Mouse (Mus musculus) left cerebral cortex, adult 6 months (tissue): ENCODE results near the gene Gm13693. TPM values are rescaled to one million over a fixed set of nuclear protein-coding genes. Genes with fewer than 3 reads are reported as not detected.

Experiments
- long read RNA-seq, 2 experiments: library from polyadenylated mRNA; unstranded; transcript quantifications; one replicate each; pipeline ENCODE4 v2.0.0; 2019 to 2020
- polyA plus RNA-seq: library from polyadenylated mRNA; unstranded; fragments of <200 nt; fragmentation: Nextera tagmentation; gene quantifications from 2 replicates; pipeline ENCODE4 v1.2.3, GENCODE M21; 2021

Gene Gm13693
- not detected in 2 replicates for polyA plus RNA-seq
- long read RNA-seq, experiment 1: 0 reads
- long read RNA-seq, experiment 2: 0 reads

DNA sequence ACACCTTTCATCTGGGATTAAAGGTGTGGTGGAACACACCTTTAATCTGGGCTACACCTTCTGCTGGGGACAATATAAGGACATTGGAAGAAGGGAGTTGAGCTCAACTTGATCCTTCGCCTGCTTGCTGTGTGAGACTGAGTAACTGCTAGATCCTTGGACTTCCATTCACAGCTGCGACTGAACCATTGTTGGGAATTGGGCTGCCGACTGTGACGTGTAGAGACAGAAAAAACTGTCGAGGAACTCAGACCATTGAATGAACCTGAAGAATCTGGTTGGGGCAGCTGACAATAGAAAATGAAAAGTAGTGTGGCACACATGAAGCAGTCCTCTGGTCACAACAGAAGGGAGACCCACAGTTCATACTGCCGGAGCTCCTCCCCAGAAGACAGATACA, at the start of gene Gm13693:
Gm13693 (plus strand) TSS at position 301 of the 400 bp plus-strand sequence.

GRCm38 (mm10) chr2:83940931-83941361, 20.4 kb upstream of the Gm13693 start, which contains the start of gene Zswim2:
Zswim2 (minus strand) TSS chr2:83941228.

DNA sequence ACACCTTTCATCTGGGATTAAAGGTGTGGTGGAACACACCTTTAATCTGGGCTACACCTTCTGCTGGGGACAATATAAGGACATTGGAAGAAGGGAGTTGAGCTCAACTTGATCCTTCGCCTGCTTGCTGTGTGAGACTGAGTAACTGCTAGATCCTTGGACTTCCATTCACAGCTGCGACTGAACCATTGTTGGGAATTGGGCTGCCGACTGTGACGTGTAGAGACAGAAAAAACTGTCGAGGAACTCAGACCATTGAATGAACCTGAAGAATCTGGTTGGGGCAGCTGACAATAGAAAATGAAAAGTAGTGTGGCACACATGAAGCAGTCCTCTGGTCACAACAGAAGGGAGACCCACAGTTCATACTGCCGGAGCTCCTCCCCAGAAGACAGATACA, 5.9 kb upstream of the Gm13693 start, which contains the start of gene Gm13698:
Gm13698 (plus strand) TSS at position 301 of the 400 bp plus-strand sequence.

DNA sequence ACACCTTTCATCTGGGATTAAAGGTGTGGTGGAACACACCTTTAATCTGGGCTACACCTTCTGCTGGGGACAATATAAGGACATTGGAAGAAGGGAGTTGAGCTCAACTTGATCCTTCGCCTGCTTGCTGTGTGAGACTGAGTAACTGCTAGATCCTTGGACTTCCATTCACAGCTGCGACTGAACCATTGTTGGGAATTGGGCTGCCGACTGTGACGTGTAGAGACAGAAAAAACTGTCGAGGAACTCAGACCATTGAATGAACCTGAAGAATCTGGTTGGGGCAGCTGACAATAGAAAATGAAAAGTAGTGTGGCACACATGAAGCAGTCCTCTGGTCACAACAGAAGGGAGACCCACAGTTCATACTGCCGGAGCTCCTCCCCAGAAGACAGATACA, 5.7 kb downstream of the Gm13693 start, which contains the start of gene Gm13695:
Gm13695 (plus strand) TSS at position 301 of the 400 bp plus-strand sequence.

DNA sequence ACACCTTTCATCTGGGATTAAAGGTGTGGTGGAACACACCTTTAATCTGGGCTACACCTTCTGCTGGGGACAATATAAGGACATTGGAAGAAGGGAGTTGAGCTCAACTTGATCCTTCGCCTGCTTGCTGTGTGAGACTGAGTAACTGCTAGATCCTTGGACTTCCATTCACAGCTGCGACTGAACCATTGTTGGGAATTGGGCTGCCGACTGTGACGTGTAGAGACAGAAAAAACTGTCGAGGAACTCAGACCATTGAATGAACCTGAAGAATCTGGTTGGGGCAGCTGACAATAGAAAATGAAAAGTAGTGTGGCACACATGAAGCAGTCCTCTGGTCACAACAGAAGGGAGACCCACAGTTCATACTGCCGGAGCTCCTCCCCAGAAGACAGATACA, 11.5 kb downstream of the Gm13693 start, which contains the start of gene Gm13696:
Gm13696 (plus strand) TSS at position 301 of the 400 bp plus-strand sequence.

GRCm38 (mm10) chr2:83978633-83979032, 17.3 kb downstream of the Gm13693 start, which contains the start of gene Gm13694:
Gm13694 (plus strand) TSS chr2:83978933.

GRCm38 (mm10) chr2:83984443-83984842, 23.1 kb downstream of the Gm13693 start, which contains the start of gene Gm13697:
Gm13697 (plus strand) TSS chr2:83984743.

DNA sequence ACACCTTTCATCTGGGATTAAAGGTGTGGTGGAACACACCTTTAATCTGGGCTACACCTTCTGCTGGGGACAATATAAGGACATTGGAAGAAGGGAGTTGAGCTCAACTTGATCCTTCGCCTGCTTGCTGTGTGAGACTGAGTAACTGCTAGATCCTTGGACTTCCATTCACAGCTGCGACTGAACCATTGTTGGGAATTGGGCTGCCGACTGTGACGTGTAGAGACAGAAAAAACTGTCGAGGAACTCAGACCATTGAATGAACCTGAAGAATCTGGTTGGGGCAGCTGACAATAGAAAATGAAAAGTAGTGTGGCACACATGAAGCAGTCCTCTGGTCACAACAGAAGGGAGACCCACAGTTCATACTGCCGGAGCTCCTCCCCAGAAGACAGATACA, 28.9 kb downstream of the Gm13693 start, which contains the start of gene Gm13691:
Gm13691 (plus strand) TSS at position 301 of the 400 bp plus-strand sequence.

Other genes with a start within 250 kb of the Gm13693 start
- 63.5 and 87.6 TPM in 2 replicates for gene Itgav, start 237.1 kb upstream of the Gm13693 start, polyA plus RNA-seq
- 64.1 and 91.0 TPM in 2 replicates for gene Fam171b, start 148.9 kb upstream of the Gm13693 start, polyA plus RNA-seq
- not detected in 2 replicates for gene Zswim2, start 20.3 kb upstream of the Gm13693 start, polyA plus RNA-seq
- gene Gm13698, start 5.8 kb upstream of the Gm13693 start, polyA plus RNA-seq: not detected in 2 replicates
- not detected in 2 replicates for gene Gm13695, start 5.8 kb downstream of the Gm13693 start, polyA plus RNA-seq
- gene Gm13696, start 11.6 kb downstream of the Gm13693 start, polyA plus RNA-seq: not detected in 2 replicates
- not detected in 2 replicates for gene Gm13694, start 17.4 kb downstream of the Gm13693 start, polyA plus RNA-seq
- not detected in 2 replicates for gene Gm13697, start 23.2 kb downstream of the Gm13693 start, polyA plus RNA-seq
- gene Gm13691, start 29.1 kb downstream of the Gm13693 start, polyA plus RNA-seq: not detected in 2 replicates